Mouse (Mus musculus) myocyte (in vitro differentiated cells): ENCODE data around the gene Shld1.

ENCODE experiments used
- E2F4 ChIP-seq: IDR thresholded peaks from one replicate; pipeline ENCODE4 v1.6.1; 2011; ENCODE audit warnings: mild to moderate bottlenecking, control low read depth, moderate library complexity; ENCODE audit not compliant: insufficient read depth
- MAX ChIP-seq: IDR thresholded peaks from one replicate; pipeline ENCODE4 v1.6.1; 2011; ENCODE audit warnings: low read depth, mild to moderate bottlenecking, control low read depth
- MYOD1 ChIP-seq, 3 experiments: IDR thresholded peaks; one replicate each; pipeline ENCODE4 v1.6.1; 2011; ENCODE audit warnings: control low read depth in 2 of 3, low read depth in 2 of 3, mild to moderate bottlenecking in 2 of 3, moderate library complexity in 1 of 3; ENCODE audit not compliant: insufficient read length in 2 of 3, control insufficient read depth in 1 of 3
- POLR2A ChIP-seq: IDR thresholded peaks from one replicate; pipeline ENCODE4 v1.6.1; 2011; ENCODE audit warnings: low read depth, mild to moderate bottlenecking, control low read depth, moderate library complexity; ENCODE audit not compliant: insufficient read length
- POLR2AphosphoS2 ChIP-seq: IDR thresholded peaks from one replicate; pipeline ENCODE4 v1.6.1; 2011; ENCODE audit warnings: low read depth, control low read depth; ENCODE audit not compliant: insufficient read length
- SRF ChIP-seq: IDR thresholded peaks from one replicate; pipeline ENCODE4 v1.6.1; 2011; ENCODE audit warnings: low read depth; ENCODE audit not compliant: control insufficient read depth, insufficient read length
- TCF12 ChIP-seq: IDR thresholded peaks from one replicate; pipeline ENCODE4 v1.6.1; 2011; ENCODE audit warnings: mild to moderate bottlenecking, control low read depth; ENCODE audit not compliant: poor library complexity, insufficient read depth, severe bottlenecking
- TCF3 ChIP-seq: IDR thresholded peaks from one replicate; pipeline ENCODE4 v1.6.1; 2011; ENCODE audit warnings: low read depth, control low read depth; ENCODE audit not compliant: insufficient read length
- USF1 ChIP-seq: IDR thresholded peaks from one replicate; pipeline ENCODE4 v1.6.1; 2011; ENCODE audit warnings: low read depth, mild to moderate bottlenecking, control low read depth, moderate library complexity

- no peak for TF ChIP-seq E2F4
- no peak for TF ChIP-seq POLR2A
- no peak for TF ChIP-seq USF1
- no peak for TF ChIP-seq MYOD1 (IDR thresholded peaks at IDR 0.05; ENCODE audit: control insufficient read depth in 1 of 3, insufficient read length in 2 of 3, low read depth in 2 of 3)
- TF ChIP-seq TCF3 = no peak
- TF ChIP-seq POLR2AphosphoS2 = no peak
- no peak for TF ChIP-seq SRF
- TF ChIP-seq MAX = no peak
- no peak for TF ChIP-seq TCF12
Measured at GRCm38 (mm10) chr2:132686756-132687737, at the start of gene Shld1.
